Comparison of ENCODE assay signal across 9 mouse cellular contexts in the genomic region with DNA sequence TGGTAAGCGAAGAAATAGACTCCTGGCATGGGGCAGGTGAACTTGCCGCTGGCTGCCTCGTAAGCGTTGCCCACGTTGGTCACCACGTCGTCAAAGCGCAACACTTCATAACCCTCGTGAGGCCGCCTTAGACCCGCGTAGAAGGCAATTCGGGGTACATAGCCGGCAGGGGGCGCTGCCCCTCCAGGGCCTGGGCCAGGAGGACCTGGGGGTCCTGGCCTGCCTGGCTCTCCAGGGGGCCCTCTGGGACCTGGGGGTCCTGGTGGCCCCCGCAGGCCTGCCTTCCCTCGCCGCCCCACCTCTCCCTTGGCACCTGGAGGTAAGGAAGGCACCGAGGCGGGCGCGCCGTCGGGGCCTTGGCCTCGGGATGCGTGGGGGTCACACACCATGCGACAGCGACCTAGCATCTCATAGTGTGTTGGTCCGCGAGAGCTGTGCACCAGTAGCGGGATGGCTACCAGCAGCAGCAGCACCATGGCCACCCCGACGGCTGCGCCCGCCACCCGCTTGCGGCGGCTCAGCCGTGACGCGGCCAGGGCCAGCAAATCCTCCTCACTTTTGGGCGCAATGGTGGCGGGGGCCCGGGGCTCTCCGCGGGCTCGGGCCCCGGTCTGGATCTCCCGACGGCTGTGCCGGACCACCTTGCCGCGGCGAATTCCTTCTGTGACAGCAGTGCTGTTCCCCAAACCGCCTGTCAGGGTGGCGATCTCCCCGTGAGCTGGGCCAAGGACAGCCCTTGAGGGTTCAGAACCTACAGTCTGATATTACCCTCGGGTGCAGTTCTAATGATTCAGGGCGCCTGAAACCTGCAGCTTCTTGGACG. TPM values are rescaled to one million over a fixed set of nuclear protein-coding genes. Genes with fewer than 3 reads are reported as not detected.
A peak's percentile ranks its signal among the peaks of the same experiment; 100 is the strongest.
DNase-seq lines count a peak whose midpoint lies in the region; ATAC-seq and TF ChIP-seq lines count a peak whose summit lies in the region.
"Had no signal": no experiment of that assay in that cellular context is flagged by ENCODE, and none has a peak within 500 bp of the region (broad histone marks: within the 10 kb centered on the region; RNA-seq: fewer than 3 reads in every experiment).

A gene (minus strand): TSS at position 565 of the 823 bp plus-strand sequence.

- no peak within 1 kb of the TSS for H3K27ac ChIP-seq in heart, postnatal 0 days (ENCODE audit: low read depth)
- H3K27ac ChIP-seq in liver, embryonic 13.5 days, result no peak within 1 kb of the TSS
- no peak within 1 kb of the TSS for H3K27ac ChIP-seq in small intestine, adult 2 months (ENCODE audit: insufficient read depth, low read depth, low read length)

- TF ChIP-seq POLR2A in small intestine, adult 2 months (IDR thresholded peaks at IDR 0.05; ENCODE audit: low read depth, low read length), result no peak

- no peak for ATAC-seq in G1E (ENCODE audit: extremely low read depth, insufficient number of reproducible peaks, low FRiP score, poor library complexity, severe bottlenecking)
- no peak for ATAC-seq in heart, postnatal 0 days (ENCODE audit: insufficient read depth, low read depth)
- ATAC-seq in liver, embryonic 13.5 days (ENCODE audit: low read depth), result no peak

- DNase-seq in cerebellum, postnatal 10 days, result peak; percentile 49
- DNase-seq in cerebellum, adult 8-10 months, result no peak
- no peak for DNase-seq in G1E (ENCODE audit: low spot score)
- DNase-seq in heart, postnatal 0 days (ENCODE audit: low spot score), result no peak
- DNase-seq in liver, embryonic 13.5 days, result peak; percentile 26
- no peak for DNase-seq in cerebellum, adult 11-12 months
- DNase-seq in layer of hippocampus, postnatal 25 days (ENCODE audit: extremely low spot score in 1 of 2, low spot score in 1 of 2), result no peak

- peak within 1 kb of the TSS; percentile 47 for H3K4me2 ChIP-seq in heart, postnatal 0 days (ENCODE audit: low read depth, low read length)
- H3K4me2 ChIP-seq in liver, embryonic 13.5 days, result peak within 1 kb of the TSS; percentile 44

- H3K4me1 ChIP-seq in G1E (ENCODE audit: insufficient read depth, low read depth, low read length), result peaks cover 10% of the 10 kb centered on the region
- H3K4me1 ChIP-seq in heart, postnatal 0 days (ENCODE audit: control insufficient read depth, insufficient read depth), result no peaks in the 10 kb centered on the region
- H3K4me1 ChIP-seq in liver, embryonic 13.5 days (replicated peaks), result peaks cover 33% of the 10 kb centered on the region
- peaks cover 17% of the 10 kb centered on the region for H3K4me1 ChIP-seq in small intestine, adult 2 months (ENCODE audit: control insufficient read depth, insufficient read depth, insufficient read length, low read length)

- H3K36me3 ChIP-seq in G1E (replicated peaks), result peaks cover 18% of the 10 kb centered on the region
- peaks cover 7% of the 10 kb centered on the region for H3K36me3 ChIP-seq in heart, postnatal 0 days (replicated peaks; ENCODE audit: control insufficient read depth, insufficient read depth, low read length)
- H3K36me3 ChIP-seq in liver, embryonic 13.5 days, result peaks cover 7% of the 10 kb centered on the region
- no peaks in the 10 kb centered on the region for H3K36me3 ChIP-seq in small intestine, adult 2 months (ENCODE audit: control insufficient read depth, insufficient read depth, low read length)

- WGBS in heart, postnatal 0 days, result 9% methylated on average over 60 of the region's 60 CpGs
- 13% methylated on average over 57 of the region's 60 CpGs for WGBS in liver, embryonic 13.5 days (ENCODE audit: insufficient replicate concordance)
- WGBS in small intestine, adult 2 months, result 26% methylated on average over 60 of the region's 60 CpGs

- TF ChIP-seq CTCF in G1E (IDR thresholded peaks at IDR 0.05; ENCODE audit: low read depth, low read length), result no peak
- TF ChIP-seq CTCF in heart, postnatal 0 days (IDR thresholded peaks at IDR 0.05; ENCODE audit: low read depth), result peak; percentile 40
- TF ChIP-seq CTCF in small intestine, adult 2 months (IDR thresholded peaks at IDR 0.05; ENCODE audit: extremely low read depth, insufficient read length, insufficient replicate concordance, low read depth, low read length), result peak; percentile 21; the same call in 1 of the 2 replicates

- no peak within 1 kb of the TSS for H3K9ac ChIP-seq in heart, postnatal 0 days (replicated peaks; ENCODE audit: low read depth, low read length)
- no peak within 1 kb of the TSS for H3K9ac ChIP-seq in liver, embryonic 13.5 days

- H3K27me3 ChIP-seq in G1E (ENCODE audit: insufficient read depth, low read length), result peaks cover 38% of the 10 kb centered on the region
- H3K27me3 ChIP-seq in heart, postnatal 0 days (ENCODE audit: control insufficient read depth, insufficient read depth, low read length), result peaks cover 87% of the 10 kb centered on the region
- H3K27me3 ChIP-seq in liver, embryonic 13.5 days, result peaks cover 95% of the 10 kb centered on the region
- peaks cover 16% of the 10 kb centered on the region for H3K27me3 ChIP-seq in small intestine, adult 2 months (ENCODE audit: control insufficient read depth, insufficient read depth, low read length)
- H3K27me3 ChIP-seq: CH12.LX had no signal

- peaks cover 3% of the 10 kb centered on the region for H3K9me3 ChIP-seq in G1E (replicated peaks)
- no peaks in the 10 kb centered on the region for H3K9me3 ChIP-seq in heart, postnatal 0 days (replicated peaks; ENCODE audit: control insufficient read depth, low read length)
- no peaks in the 10 kb centered on the region for H3K9me3 ChIP-seq in liver, embryonic 13.5 days (replicated peaks)

- no peak for TF ChIP-seq EP300 in heart, postnatal 0 days (IDR thresholded peaks at IDR 0.05; ENCODE audit: low read depth)

- H3K4me3 ChIP-seq in G1E (ENCODE audit: low read depth, low read length), result peak within 1 kb of the TSS; percentile 4; the same call in 1 of the 2 replicates
- peak within 1 kb of the TSS; percentile 35 for H3K4me3 ChIP-seq in heart, postnatal 0 days (ENCODE audit: low read depth, low read length)
- peak within 1 kb of the TSS; percentile 25 for H3K4me3 ChIP-seq in liver, embryonic 13.5 days (replicated peaks)
- H3K4me3 ChIP-seq in small intestine, adult 2 months (ENCODE audit: low read depth, low read length), result peak within 1 kb of the TSS; percentile 21

RNA-seq across cellular contexts. Expression of the gene that starts here (rescaled TPM):
- not detected in 2 replicates for total RNA-seq in G1E (2014; fragmentation: Nextera tagmentation)
- total RNA-seq in G1E (2017), result not detected in 2 replicates
- not detected in 2 replicates for polyA plus RNA-seq in G1E (2012)
- total RNA-seq in heart, postnatal 0 days (2014; rRNA removed; ENCODE audit: low replicate concordance), result not detected in 2 replicates
- polyA plus RNA-seq in heart, postnatal 0 days (2015; fragmentation: Nextera tagmentation; extraction: Ambion mirVana), result 0.20 TPM in 1 of 2 replicates, not detected in the other
- polyA plus RNA-seq in liver, embryonic 13.5 days (2015; fragmentation: Nextera tagmentation; extraction: Ambion mirVana), result not detected in 2 replicates
- not detected in 2 replicates for polyA plus RNA-seq in small intestine, adult 2 months (2012; rRNA removed)
- not detected for total RNA-seq in layer of hippocampus, postnatal 25 days (2021)
- total RNA-seq: CH12.LX had no signal

Comparison
In these comparisons a context has a peak if more than half of its experiments do, and no peak if none do; other contexts are left out.
1. DNase-seq: peak in cerebellum, postnatal 10 days (2 of 2); none in cerebellum, adult 8-10 months (single experiment), G1E (single experiment), heart, postnatal 0 days (single experiment), cerebellum, adult 11-12 months (single experiment) and layer of hippocampus, postnatal 25 days (0 of 2).
2. Peak in DNase-seq, H3K4me3 ChIP-seq and H3K4me2 ChIP-seq in liver, embryonic 13.5 days; RNA of the gene not detected or under 1 TPM.
3. Peak in every context shown above with its lines, with median percentiles within 50 percentile points of each other: H3K4me3 ChIP-seq.